Mouse (Mus musculus) embryonic facial prominence, embryonic 15.5 days (tissue): ENCODE data around the gene Gk5. TPM values are rescaled to one million over a fixed set of nuclear protein-coding genes. Genes with fewer than 3 reads are reported as not detected.

Source experiments
- ATAC-seq: fragments of 200-750 bp; cut with Nextera tagmentation; 2 replicates; pipeline ENCODE4 v1.8.0; 2017; ENCODE audit warnings: low read depth, moderate TSS enrichment; ENCODE audit not compliant: insufficient number of reproducible peaks, low FRiP score, low TSS enrichment
- H3K27ac ChIP-seq: fragments of 300-500 bp; sonication (generic); replicated peaks from 2 replicates; pipeline ENCODE4 v1.5.1; 2015; ENCODE audit warnings: mild to moderate bottlenecking, inconsistent platforms
- H3K27me3 ChIP-seq: fragments of 300-500 bp; sonication (generic); 2 replicates; pipeline ENCODE4 v1.6.1; 2015; ENCODE audit warnings: inconsistent platforms
- H3K36me3 ChIP-seq: fragments of 300-500 bp; sonication (generic); 2 replicates; pipeline ENCODE4 v1.6.1; 2015; ENCODE audit warnings: mild to moderate bottlenecking, inconsistent platforms
- H3K4me1 ChIP-seq: fragments of 300-500 bp; sonication (generic); 2 replicates; pipeline ENCODE4 v1.6.1; 2015; ENCODE audit warnings: inconsistent platforms
- H3K4me2 ChIP-seq: fragments of 300-500 bp; sonication (generic); replicated peaks from 2 replicates; pipeline ENCODE4 v1.6.1; 2015; ENCODE audit warnings: mild to moderate bottlenecking, inconsistent platforms
- H3K4me3 ChIP-seq: fragments of 300-500 bp; sonication (generic); replicated peaks from 2 replicates; pipeline ENCODE4 v1.5.1; 2015; ENCODE audit warnings: mild to moderate bottlenecking, inconsistent platforms
- H3K9ac ChIP-seq: fragments of 300-500 bp; sonication (generic); 2 replicates; pipeline ENCODE4 v1.6.1; 2015; ENCODE audit warnings: inconsistent platforms
- H3K9me3 ChIP-seq: fragments of 300-500 bp; sonication (generic); replicated peaks from 2 replicates; pipeline ENCODE4 v1.6.1; 2016; ENCODE audit warnings: inconsistent platforms
- WGBS: fragments of 180-500 bp; shearing (Covaris S2); methylation state at CpG from one replicate; pipeline ENCODE4 v1.1.7; 2015; 5-methylcytosine and 5-hydroxymethylcytosine counted together
- polyA plus RNA-seq: library from polyadenylated mRNA; unstranded; fragments of >200 nt; fragmentation: Nextera tagmentation; extraction: Ambion mirVana; gene quantifications from 2 replicates; pipeline ENCODE4 v1.2.1, GENCODE M21; 2015

Gk5 gene
- polyA plus RNA-seq, 1 experiment from 2014 or later, result 8.2 TPM

DNA sequence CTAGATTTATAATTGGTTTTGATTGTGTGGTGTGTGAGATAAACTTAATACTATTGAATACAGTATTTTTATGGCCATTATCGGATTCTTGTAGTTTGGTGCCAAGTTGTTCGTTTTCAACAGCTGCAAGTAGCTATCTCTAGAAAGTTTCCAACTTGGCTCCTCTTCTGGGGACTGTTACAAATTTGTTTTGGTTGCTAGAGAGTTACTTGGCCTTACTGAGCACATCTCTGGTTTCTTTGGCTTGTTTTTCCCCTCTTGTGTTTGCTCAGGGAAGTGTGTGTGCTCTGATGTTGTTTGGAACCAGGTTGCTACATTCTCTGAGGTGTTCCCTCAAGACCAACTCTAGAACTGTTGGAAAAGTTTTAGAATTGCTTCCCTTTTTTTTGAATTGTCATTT lies 104.1 kb downstream of the Gk5 start:
- ATAC-seq, result no peak
- Histone ChIP-seq H3K4me2 (no peak overlapping the region), H3K9ac (no peak overlapping the region), H3K4me1 (peaks cover 8% of the 10 kb centered on the region; the same call in 1 of the 2 replicates), H3K27ac (0 out of 2 replicates have a peak overlapping the region, but pooled peaks have one; percentile 7), H3K4me3 (no peak overlapping the region), H3K27me3 (no peaks in the 10 kb centered on the region), H3K9me3 (no peaks in the 10 kb centered on the region), H3K36me3 (no peaks in the 10 kb centered on the region)
- WGBS, result 59% methylated on average over 2 of the region's 2 CpGs

DNA sequence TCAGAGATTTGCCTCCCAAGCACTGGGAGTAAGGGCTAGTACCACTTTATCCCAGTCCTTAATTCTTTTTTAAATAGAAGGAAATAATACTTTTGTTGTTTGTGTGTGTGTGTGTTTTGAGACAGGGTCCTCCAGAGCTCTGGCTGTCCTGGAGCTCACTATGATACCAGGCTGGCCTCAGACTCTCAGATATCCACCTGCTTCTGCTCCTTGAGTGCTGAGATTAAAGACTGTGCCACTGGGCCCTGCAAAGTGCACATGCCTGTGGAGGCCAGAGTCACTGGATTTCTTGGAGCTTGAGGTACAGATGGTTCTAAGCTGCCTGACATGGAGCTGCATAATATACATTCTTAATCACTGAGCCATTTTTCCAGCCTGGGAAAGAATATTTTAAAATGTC lies 109.1 kb downstream of the Gk5 start:
- no peaks in the 10 kb centered on the region for H3K36me3 ChIP-seq
- H3K4me1 ChIP-seq, result peaks cover 8% of the 10 kb centered on the region; the same call in 1 of the 2 replicates
- no peak overlapping the region for H3K4me2 ChIP-seq
- no peaks in the 10 kb centered on the region for H3K27me3 ChIP-seq
- no peaks in the 10 kb centered on the region for H3K9me3 ChIP-seq
- H3K9ac ChIP-seq, result no peak overlapping the region
- H3K4me3 ChIP-seq, result no peak overlapping the region
- no peak overlapping the region for H3K27ac ChIP-seq
- ATAC-seq, result no peak

DNA sequence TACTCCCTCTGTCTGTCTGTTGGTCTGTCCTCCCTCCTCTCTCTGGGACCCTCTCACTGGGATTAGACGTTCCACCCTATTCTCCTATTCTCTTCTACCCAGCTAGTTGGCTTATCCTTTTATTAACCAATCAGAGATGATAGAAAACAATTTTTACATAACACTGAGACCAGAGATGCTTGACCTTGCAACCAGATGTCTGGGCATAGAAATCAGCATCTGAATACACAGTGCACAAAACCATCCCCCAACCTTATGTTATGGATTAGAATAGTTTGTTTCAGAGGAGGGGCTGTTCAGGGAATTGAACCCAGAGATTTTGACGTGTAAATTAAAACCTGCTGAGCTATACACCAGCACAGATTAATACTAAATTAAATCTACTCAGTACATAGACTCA lies 111.1 kb downstream of the Gk5 start:
- 20% methylated on average over 2 of the region's 2 CpGs for WGBS
- H3K36me3 ChIP-seq, result no peaks in the 10 kb centered on the region
- H3K9me3 ChIP-seq, result no peaks in the 10 kb centered on the region
- no peak overlapping the region for H3K27ac ChIP-seq
- ATAC-seq, result no peak
- no peaks in the 10 kb centered on the region for H3K27me3 ChIP-seq
- H3K9ac ChIP-seq, result no peak overlapping the region
- H3K4me1 ChIP-seq, result no peaks in the 10 kb centered on the region
- no peak overlapping the region for H3K4me3 ChIP-seq
- no peak overlapping the region for H3K4me2 ChIP-seq

Other genes starting within 250 kb of the Gk5 start
- 15.7 and 16.1 TPM in 2 replicates for gene Xrn1, start 164.6 kb upstream of the Gk5 start, polyA plus RNA-seq
- gene Tfdp2, start 76.9 kb downstream of the Gk5 start, polyA plus RNA-seq, result 31.1 and 34.4 TPM in 2 replicates
- gene Atp1b3, start 245.1 kb downstream of the Gk5 start, polyA plus RNA-seq, result 163 and 171 TPM in 2 replicates